Mouse (Mus musculus): ENCODE data around the gene Armh2.
"Not testable (repeated sequence)": the region's sequence is repeated elsewhere in the genome, so short reads cannot be mapped to it uniquely, and the experiment has no call there.

Gene Armh2

DNA sequence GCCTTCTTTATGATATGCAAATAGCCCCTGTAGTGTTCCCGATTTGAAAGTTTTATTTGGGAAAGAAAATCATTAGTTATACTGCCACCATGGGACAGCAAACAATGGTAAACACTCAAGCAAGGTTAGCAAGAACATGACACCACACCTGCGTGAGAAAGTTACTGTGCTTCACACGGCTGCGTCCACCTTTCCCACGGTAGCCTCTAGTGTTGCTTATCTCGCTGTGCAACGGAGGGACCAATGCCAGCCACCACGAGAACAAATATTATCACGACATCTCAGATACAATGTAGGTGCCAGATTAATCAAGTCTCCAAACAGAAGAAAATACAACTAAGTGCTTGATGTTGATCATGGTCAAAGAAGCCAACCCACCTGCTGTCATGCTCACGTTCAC lies 18.4 kb downstream of the Armh2 start:
- no peak for DNase-seq

- DNase-seq: no peak
Measured at GRCm38 (mm10) chr13:24760351-24760870, 19.4 kb downstream of the Armh2 start.

GRCm38 (mm10) chr13:24761083-24761402 lies 20.0 kb downstream of the Armh2 start:
- no peak for DNase-seq

- DNase-seq: peak; percentile 80
Measured at GRCm38 (mm10) chr13:24761403-24762227, 20.6 kb downstream of the Armh2 start, which contains the start of gene Gmnn. Gmnn (minus strand) TSS chr13:24761923.

DNA sequence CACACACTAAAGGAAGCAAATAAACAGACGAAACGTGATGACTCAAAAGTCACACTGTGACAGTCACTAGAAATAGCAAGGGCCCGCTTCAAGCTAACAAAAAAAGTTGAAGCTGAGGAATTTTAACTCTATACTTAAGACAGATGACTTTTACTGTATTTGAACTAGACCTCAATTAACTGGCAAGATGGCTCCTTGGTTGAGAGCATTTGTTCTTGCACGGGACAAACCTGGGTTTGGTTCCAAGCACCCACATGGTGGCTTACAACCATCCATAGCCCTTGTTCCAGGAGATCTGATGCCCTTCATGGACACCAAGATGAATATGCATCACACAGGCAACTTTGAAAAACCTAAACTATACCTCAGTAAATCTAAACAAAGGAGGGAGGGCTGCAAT lies 21.2 kb downstream of the Armh2 start:
- DNase-seq: no peak

GRCm38 (mm10) chr13:24767809-24768208 lies 26.8 kb downstream of the Armh2 start:
- not testable (repeated sequence) for DNase-seq

DNA sequence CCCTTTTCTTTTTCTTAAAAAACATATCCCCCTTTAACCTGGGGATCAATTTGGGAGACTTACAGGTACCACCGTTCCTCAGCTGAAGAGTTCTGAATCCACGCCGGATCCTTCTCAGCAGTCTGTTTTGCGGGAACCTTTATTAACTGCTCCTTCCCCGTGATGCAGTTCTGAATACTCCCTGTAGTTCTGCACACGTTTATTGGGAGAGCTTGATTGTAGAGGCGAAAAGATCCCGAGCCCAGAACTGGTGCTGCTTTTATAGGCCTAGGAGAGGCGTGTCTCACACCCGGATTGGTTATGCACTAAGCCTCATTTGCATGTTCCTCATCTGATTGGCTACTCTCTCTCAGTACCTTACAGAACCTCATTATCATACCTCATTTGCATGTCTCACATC lies 30.4 kb downstream of the Armh2 start:
- DNase-seq: not testable (repeated sequence)

GRCm38 (mm10) chr13:24776146-24776844 lies 35.3 kb downstream of the Armh2 start:
- peak; percentile 45 for DNase-seq

DNA sequence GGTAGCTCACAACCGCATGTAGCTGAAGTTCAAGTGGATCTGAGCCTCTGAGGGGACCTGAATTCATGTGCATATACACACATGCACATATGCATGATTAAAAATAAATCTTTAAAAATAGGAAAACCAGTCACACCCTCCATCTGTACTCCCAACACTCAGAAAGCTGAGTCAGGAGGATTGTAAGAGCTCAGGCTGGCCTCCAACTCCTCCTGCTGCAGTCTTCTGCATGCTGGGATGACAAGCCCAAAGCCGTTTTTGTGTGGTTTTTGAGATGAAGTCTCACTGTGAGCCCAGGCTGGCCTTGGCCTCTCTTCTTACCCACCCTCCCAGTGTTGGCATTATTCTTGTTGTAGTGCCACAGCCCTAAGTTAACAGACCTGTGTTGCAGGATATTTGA lies 37.0 kb downstream of the Armh2 start:
- no peak for DNase-seq

- no peak for DNase-seq
Measured at GRCm38 (mm10) chr13:24778706-24779380, 37.8 kb downstream of the Armh2 start.

GRCm38 (mm10) chr13:24781916-24782315 lies 40.9 kb downstream of the Armh2 start:
- DNase-seq: no peak

DNA sequence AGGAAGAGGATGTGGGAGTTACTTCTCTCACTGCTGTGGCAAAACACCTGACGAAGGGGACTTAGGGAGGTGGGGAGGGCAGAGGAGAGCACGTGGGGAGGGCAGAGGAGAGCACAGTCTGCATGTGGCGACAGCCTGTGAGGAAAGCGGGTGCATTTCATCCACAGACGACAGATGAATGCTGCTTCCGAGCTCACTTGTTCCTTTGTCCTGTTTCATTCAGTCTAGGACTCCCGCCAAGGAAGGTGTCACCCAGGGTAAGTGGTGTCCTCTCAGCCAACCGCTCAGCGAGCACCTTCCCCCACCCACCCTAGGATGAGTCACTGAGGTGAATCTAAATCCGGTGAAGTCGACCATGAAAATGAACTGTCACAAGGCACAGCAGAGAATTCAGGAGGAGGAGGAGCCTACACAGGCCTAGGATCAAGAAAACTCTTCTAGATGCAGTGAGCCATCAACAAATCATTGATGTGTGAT lies 45.0 kb downstream of the Armh2 start:
- DNase-seq: peak; percentile 63

GRCm38 (mm10) chr13:24787477-24787876 lies 46.4 kb downstream of the Armh2 start:
- DNase-seq: no peak

- no peak for DNase-seq
Measured at GRCm38 (mm10) chr13:24791349-24791748, 50.3 kb downstream of the Armh2 start.

- no peak for DNase-seq
Measured at GRCm38 (mm10) chr13:24792411-24793045, 51.5 kb downstream of the Armh2 start.

Data from cerebellum, adult 8-10 months (tissue).